Mouse (Mus musculus) right cerebral cortex, postnatal 36 days (tissue): ENCODE results near the gene Pex1.
"Not testable (repeated sequence)": the region's sequence is repeated elsewhere in the genome, so short reads cannot be mapped to it uniquely, and the experiment has no call there.

Experiments
- DNase-seq, 2 experiments: peaks; one replicate each; pipeline ENCODE4 v3.0.0; 2022; ENCODE audit warnings: low spot score in 2 of 2, mixed read lengths in 1 of 2

Pex1 gene

GRCm38 (mm10) chr5:3595693-3596398, at the start of gene Pex1:
TSS of gene Pex1 (plus strand) at chr5:3596066.
- peak; percentile 93 to 96 for DNase-seq

GRCm38 (mm10) chr5:3546226-3546625, 49.6 kb upstream of the Pex1 start:
- DNase-seq: no peak

- no peak for DNase-seq
Measured at GRCm38 (mm10) chr5:3551481-3551880, 44.4 kb upstream of the Pex1 start.

- DNase-seq: no peak
Measured at GRCm38 (mm10) chr5:3554198-3554597, 41.7 kb upstream of the Pex1 start.

GRCm38 (mm10) chr5:3571266-3571665, 24.6 kb upstream of the Pex1 start, which contains the start of gene 1700109H08Rik:
TSS of gene 1700109H08Rik (plus strand) at chr5:3571566.
- DNase-seq: no peak

- no peak for DNase-seq
Measured at GRCm38 (mm10) chr5:3574825-3575224, 21.0 kb upstream of the Pex1 start.

GRCm38 (mm10) chr5:3577939-3578338, 17.9 kb upstream of the Pex1 start:
- DNase-seq: no peak

- DNase-seq: no peak
Measured at GRCm38 (mm10) chr5:3579066-3579465, 16.8 kb upstream of the Pex1 start.

GRCm38 (mm10) chr5:3596399-3596766, 517 bp downstream of the Pex1 start, which contains the start of gene Rbm48:
TSS of gene Rbm48 (minus strand) at chr5:3596585.
- DNase-seq: peak; percentile 80 to 81

GRCm38 (mm10) chr5:3597171-3597570, 1.3 kb downstream of the Pex1 start:
- DNase-seq: no peak

- DNase-seq: no peak
Measured at GRCm38 (mm10) chr5:3598766-3599165, 2.9 kb downstream of the Pex1 start.

- no peak for DNase-seq
Measured at GRCm38 (mm10) chr5:3600298-3600697, 4.4 kb downstream of the Pex1 start.

- no peak for DNase-seq
Measured at GRCm38 (mm10) chr5:3600790-3601189, 4.9 kb downstream of the Pex1 start.

- DNase-seq: no peak
Measured at GRCm38 (mm10) chr5:3607114-3607513, 11.2 kb downstream of the Pex1 start.

GRCm38 (mm10) chr5:3609241-3609640, 13.4 kb downstream of the Pex1 start:
- no peak for DNase-seq

- DNase-seq: not testable (repeated sequence)
Measured at GRCm38 (mm10) chr5:3611835-3612234, 16.0 kb downstream of the Pex1 start.

GRCm38 (mm10) chr5:3620486-3620885, 24.6 kb downstream of the Pex1 start:
- no peak for DNase-seq

- no peak for DNase-seq
Measured at GRCm38 (mm10) chr5:3630055-3630454, 34.2 kb downstream of the Pex1 start.

- DNase-seq: no peak
Measured at GRCm38 (mm10) chr5:3631512-3632271, 35.8 kb downstream of the Pex1 start.

GRCm38 (mm10) chr5:3632285-3632684, 36.4 kb downstream of the Pex1 start:
- no peak for DNase-seq

- DNase-seq: no peak
Measured at GRCm38 (mm10) chr5:3633315-3633714, 37.4 kb downstream of the Pex1 start.

- DNase-seq: no peak
Measured at GRCm38 (mm10) chr5:3633951-3634350, 38.1 kb downstream of the Pex1 start.

GRCm38 (mm10) chr5:3635286-3635685, 39.4 kb downstream of the Pex1 start:
- no peak for DNase-seq
